Mouse (Mus musculus) thymus, postnatal 0 days (tissue): ENCODE data around the gene Pard3. TPM values are rescaled to one million over a fixed set of nuclear protein-coding genes. Genes with fewer than 3 reads are reported as not detected.
A peak's percentile ranks its signal among the peaks of the same experiment; 100 is the strongest.

ENCODE experiments used
- DNase-seq: peaks from one replicate; pipeline ENCODE4 v3.0.0-alpha.2; 2015; ENCODE audit warnings: low spot score
- polyA plus RNA-seq: library from polyadenylated mRNA; unstranded; fragments of >200 nt; fragmentation: Nextera tagmentation; extraction: Ambion mirVana; gene quantifications from 2 replicates; pipeline ENCODE4 v1.2.1, GENCODE M21; 2015

The Pard3 gene
- polyA plus RNA-seq, 1 experiment from 2014 or later: 4.1 TPM

GRCm38 (mm10) chr8:127284462-127285216 lies 220.9 kb downstream of the Pard3 start:
- no peak for DNase-seq

- no peak for DNase-seq
Observed at GRCm38 (mm10) chr8:127287816-127288215, 224.1 kb downstream of the Pard3 start.

DNA sequence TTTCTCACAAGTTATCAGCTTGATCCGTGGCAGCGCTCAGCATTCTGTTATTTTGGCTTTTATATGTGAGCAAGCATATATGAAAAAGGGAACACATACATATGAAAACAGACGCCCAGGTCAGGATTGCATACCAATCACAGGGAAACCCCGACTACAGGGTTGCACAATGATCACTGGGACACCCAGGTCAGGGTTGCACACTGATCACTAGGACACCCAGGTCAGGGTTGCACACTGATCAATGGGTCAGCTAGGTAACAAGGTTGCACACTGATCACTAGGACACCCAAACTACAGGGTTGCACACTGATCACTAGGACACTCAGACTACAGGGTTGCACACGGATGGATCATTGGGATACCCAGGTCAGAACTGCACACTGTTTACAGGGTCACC lies 228.6 kb downstream of the Pard3 start:
- DNase-seq: no peak

DNA sequence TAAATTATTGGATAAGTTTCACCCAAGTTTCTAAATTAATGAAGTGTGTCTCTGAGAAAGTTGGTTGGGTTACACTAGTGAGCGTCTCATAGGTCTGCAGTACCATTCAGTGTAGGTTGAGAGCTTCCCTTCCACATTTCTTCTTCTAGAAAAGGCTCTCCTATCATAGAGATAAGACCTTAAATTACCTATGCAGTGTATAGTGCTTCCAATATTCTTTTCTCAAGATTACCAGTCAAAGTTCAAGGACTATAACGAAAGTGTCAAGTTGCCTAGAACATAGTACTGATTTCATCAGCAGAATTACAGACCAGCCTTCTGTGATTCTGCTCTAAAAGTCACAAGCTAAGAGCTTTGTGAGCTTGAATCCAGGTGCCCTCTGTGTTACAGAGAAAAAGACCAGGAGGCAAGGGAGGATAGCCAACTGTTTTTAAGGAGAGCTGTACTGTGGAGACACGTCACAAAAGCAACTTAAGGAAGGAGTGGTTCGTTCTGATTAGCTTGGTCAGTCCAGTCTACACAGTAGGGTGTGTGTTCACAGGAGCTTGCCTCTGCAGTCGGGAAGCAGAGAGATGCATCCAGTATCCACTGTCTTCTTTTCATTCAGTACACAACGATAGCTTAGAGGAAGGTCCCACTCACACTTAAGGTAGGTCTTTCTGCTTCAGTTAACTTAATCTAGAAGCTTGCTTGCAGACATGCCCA lies 229.5 kb downstream of the Pard3 start:
- DNase-seq: no peak

DNA sequence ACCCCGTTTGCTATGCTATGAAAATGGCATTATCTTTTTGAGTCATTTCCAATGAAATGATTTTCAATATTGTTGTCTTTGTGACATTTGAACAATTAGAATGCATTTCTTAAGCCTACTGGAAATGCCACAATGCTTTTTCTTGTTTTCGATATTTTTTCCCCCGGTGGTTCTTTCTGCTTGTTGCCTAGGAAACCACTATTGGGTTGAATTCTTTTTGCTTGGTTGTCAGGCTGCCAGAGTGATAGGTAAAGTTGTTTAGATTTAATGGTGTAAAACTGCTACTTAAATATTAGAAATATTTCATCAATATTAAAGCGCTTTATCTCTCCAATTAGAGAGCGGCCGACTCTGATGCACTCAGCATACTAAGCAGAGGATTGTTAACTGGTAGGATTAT lies 230.4 kb downstream of the Pard3 start:
- DNase-seq: no peak

- no peak for DNase-seq
Observed at GRCm38 (mm10) chr8:127295848-127296247, 232.2 kb downstream of the Pard3 start.

DNA sequence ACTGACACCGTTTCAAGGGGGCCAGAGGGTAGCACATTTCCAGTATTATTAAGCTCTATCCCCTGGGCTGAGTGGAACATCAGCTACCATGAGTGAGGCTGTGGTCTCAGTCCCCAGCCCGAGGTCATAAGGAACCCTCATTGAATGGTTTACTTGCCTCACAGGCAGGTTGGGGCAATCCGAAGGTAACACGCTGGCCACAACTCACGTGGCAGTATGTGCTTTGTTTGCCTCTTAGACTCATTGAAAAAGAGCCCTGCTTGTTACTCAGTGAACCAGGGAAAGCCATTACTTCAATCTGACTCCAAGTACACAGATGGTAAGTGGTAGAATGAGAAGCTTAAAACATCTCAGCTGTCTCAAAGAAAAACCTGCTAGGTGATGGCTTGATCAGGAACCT lies 236.8 kb downstream of the Pard3 start:
- no peak for DNase-seq

DNA sequence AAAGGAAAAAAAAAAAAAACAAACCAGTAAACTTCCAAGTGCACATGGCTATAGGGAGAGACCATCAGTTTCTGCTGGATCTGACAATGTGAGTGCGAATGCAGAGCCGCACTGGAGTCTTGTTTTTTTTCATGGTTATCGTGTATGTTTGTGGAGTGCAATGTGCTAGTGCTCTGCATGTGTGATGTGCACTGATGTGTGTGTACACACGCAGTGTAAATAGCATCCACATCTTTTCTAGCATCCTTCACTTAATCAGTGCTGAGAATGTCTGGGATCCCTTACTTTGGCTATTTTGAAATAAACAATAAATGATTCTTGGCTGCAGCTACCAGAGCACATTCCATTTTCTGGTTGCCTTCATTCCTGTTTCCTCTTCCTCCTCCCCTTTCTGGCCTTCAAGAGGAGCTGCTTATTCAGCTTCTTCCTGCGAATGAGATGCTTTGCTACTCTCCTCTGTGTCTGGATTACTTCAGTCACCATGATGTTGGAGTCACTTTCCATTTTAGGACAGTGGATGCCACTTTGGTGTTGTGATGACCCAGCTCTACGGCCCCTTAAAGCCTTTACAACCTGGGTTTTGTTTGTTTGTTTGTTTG lies 239.3 kb downstream of the Pard3 start:
- DNase-seq: no peak

- DNase-seq: no peak
Observed at GRCm38 (mm10) chr8:127307026-127307425, 243.3 kb downstream of the Pard3 start.

DNA sequence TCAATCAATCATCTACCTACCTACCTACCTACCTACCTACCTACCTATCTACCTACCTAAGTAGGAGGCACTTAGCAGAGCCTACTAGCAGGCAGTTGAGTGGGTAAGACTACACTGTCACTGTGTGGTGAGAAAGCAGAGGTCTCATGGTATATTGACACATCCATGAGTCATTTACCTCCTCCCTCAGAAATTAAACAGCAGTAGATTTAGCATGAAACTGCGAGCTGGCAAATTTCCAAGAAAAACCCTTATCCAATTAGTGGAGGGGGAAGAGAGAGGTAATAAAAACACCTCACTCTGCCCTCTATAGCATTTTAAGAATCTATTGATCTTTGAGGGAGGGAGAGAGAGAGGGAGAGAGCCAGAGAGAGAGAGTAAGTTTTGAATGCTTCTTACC lies 245.7 kb downstream of the Pard3 start:
- no peak for DNase-seq

DNA sequence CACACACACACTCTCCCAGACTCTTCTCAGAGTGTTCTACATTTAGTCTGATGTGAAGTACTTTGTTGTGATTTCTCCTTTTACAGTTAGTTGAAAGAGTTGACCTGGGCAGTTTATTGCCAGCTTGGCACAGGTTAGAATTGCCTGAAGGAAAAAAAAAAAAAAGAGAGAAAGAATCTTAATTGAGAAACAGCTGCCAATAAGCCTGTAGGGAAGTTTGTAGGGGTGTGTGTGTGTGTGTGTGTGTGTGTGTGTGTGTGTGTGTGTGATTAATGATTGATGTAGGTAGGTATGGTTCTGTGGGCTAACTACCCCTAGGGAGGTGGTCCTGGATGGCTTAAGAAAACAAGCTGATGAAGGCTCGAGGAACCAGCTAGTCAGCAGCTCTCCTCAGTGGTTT lies 252.1 kb downstream of the Pard3 start:
- DNase-seq: no peak

DNA sequence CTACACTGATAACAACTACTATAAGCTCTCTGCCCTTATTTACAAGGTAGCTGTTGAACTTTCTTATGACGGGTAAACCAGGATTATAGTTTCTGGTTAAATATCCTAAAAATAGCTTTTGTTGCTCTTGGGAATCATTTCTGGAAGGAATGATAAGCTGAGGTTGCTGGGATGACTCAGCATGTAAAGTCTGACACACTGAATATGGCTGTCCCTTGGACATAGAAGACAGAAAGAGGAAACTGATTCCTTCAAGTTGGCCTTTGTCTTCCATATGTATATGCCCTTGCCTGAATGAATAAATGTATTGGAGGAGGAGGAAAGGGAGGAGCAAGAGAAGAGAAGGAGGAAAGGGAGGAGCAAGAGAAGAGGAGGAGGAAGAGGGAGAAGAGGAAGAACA lies 254.2 kb downstream of the Pard3 start:
- DNase-seq: no peak

DNA sequence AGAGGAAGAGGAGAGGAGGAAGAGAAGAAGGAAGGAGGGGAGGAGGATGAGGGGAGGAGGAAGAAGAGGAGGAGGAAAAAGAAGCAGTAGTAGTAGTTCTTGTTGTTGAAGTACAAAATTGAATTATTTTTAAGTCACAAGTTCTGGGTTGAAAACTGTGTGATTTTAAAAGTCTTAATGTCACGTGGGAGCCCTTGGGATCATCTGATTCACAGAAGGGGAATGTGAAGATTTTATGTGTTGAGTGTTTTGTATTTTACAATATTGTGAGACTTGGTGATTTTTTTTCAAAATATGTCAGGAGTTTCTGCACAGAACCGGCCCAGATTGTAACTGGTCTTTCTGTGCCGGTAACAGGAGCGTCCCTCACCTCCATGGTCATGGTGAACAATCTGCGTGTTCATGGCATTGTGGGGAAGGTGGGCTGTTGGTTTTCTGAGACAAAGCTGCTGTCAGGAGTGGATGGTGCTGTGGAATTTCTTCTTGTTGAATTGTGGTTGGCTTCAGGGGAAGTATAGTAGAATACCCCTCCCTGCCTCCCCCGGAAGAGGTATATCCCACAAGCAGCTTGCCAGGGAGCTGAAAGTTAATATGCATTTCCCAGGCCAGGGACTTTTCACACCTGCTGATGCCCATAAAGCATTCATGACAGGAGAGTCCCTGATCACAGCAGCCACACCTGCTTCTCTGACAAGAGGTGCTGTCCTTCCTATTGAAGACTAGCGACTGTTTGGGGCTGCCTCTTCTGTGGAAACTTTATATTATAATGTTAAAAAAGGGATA lies 254.9 kb downstream of the Pard3 start:
- DNase-seq: peak; percentile 18

- no peak for DNase-seq
Observed at GRCm38 (mm10) chr8:127320930-127321329, 257.2 kb downstream of the Pard3 start.

DNA sequence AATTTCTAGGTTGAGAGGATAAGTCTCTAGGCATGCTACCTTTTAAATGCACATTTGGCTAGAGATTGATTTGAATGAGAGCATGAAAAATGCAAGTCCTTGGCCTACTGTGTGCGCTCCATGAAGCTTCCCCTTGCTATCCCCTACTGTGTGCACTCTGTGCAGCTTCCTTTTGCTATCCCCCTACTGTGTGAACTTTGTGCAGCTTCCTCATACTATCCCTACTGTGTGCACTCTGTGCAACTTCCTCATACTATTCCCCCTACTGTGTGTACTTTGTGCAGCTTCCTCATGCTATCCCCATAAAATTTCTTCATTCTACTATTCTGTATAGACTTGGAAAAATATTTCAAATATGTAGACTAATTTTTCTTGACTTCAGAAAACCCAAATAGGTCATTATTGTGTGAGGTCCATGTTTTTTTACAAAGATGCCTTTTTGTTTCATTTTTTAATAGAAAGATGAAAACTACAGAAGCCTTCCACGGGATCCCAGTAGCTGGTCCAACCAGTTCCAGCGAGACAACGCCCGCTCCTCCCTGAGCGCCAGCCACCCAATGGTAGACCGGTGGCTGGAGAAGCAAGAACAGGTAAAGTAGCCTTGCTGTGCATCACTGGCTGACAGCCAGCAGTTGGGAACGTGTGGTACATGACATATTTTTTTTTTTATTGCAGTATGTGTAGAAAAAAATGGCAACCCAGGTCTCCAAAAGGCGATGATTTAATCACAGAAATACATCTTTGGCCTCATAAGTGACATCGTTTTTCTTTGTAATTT lies 260.1 kb downstream of the Pard3 start:
- DNase-seq: no peak

- DNase-seq: peak; percentile 30
Observed at GRCm38 (mm10) chr8:127324836-127325570, 261.3 kb downstream of the Pard3 start.

DNA sequence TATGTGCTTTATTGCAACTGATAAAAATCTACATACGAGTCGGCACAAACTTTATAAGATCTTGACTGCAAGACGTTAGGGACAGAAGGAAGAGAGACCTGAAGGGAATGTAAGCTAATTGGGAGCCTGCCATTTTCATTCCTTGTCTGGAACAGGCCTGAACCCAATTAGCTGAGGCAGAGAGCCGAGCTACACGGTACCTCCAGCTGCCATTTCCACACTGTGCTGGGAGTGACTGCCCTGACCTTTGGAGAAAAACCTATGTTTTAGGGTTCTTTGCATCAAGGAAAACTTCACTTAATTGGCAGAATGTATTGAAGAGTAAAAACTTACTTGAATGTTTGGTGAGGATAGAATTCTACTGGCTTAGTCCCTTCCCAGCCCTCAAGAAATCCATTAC lies 262.1 kb downstream of the Pard3 start:
- no peak for DNase-seq

- DNase-seq: no peak
Observed at GRCm38 (mm10) chr8:127330258-127331187, 266.8 kb downstream of the Pard3 start.

DNA sequence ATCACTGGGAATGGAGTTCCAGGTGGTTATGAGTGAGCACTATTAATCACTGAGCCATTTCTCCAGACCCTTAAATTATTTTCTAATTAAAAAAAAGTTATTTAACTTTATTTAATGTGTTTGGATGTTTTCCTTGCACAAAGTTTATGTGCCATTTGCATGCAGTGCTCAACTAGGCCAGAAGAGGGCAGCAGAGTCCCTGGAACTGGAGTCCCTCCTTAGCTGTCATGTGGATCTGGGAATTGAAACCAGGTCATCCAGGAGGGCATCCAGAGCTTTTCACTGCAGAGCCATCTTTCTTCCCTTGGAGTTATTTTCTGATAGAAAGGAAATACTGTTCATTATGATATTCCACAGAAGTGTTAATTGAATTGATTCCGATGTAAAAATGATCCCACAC lies 268.1 kb downstream of the Pard3 start:
- peak; percentile 53 for DNase-seq
